Mouse (Mus musculus) spleen, adult 12 weeks (tissue): ENCODE results near the gene Flot2.

ENCODE experiments used
- DNase-seq: peaks from one replicate; pipeline ENCODE4 v3.0.0; 2022; ENCODE audit warnings: low spot score

The Flot2 gene

GRCm38 (mm10) chr11:78102958-78103747 is 65.4 kb downstream of the Flot2 start:
- peak; percentile 33 for DNase-seq

- DNase-seq, result no peak
Observed at GRCm38 (mm10) chr11:78104501-78104900, 66.8 kb downstream of the Flot2 start.
